Mouse (Mus musculus) E14TG2a.4 (cell line): ENCODE results near the gene Smg9.

Experiments
- CTCF ChIP-seq: conservative IDR thresholded peaks from 2 replicates; pipeline ENCODE4 v1.5.1; 2014; ENCODE audit warnings: low read length
- NANOG ChIP-seq: IDR thresholded peaks from 2 replicates; pipeline ENCODE4 v1.6.1; 2014; ENCODE audit warnings: borderline replicate concordance, low read length, mixed read lengths

DNA sequence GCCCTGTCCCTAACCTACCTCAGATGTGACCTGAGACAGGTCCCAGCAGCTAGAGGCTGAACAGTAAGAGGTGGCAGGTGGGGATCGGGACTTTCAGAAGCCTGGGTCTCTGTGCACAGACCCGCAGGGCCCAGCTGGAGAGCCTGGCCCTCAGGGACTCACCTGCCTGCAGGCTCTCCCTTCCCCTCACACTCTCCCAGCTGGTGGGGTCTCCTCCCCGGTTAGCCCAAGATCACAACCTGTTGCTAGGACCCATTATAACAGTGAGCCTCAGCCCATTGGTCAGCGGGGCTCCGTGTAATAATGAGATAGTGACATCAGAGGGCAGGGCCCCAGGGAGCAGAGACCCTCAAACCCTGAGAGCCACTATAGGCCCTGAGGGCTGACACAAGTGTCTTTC is 35.9 kb downstream of the Smg9 start:
- TF ChIP-seq CTCF (no peak), NANOG (no peak)
